Mouse (Mus musculus) thymus, postnatal 36 days (tissue): ENCODE data around the gene Fbxw4.

Experiments used
- DNase-seq, 2 experiments: peaks; one replicate each; pipeline ENCODE4 v3.0.0; 2022; ENCODE audit warnings: mixed read lengths in 2 of 2

Gene Fbxw4

GRCm38 (mm10) chr19:45659738-45660502 is at the start of gene Fbxw4:
TSS of gene Fbxw4 (minus strand) at chr19:45660312.
- DNase-seq, result peak; percentile 75 to 79

GRCm38 (mm10) chr19:45708704-45709103 is 48.6 kb upstream of the Fbxw4 start:
- DNase-seq, result no peak

GRCm38 (mm10) chr19:45696281-45696600 is 36.1 kb upstream of the Fbxw4 start:
- no peak for DNase-seq

GRCm38 (mm10) chr19:45695496-45696280 is 35.6 kb upstream of the Fbxw4 start:
- DNase-seq, result no peak

- DNase-seq, result no peak
Observed at GRCm38 (mm10) chr19:45694056-45694455, 33.9 kb upstream of the Fbxw4 start.

- DNase-seq, result no peak
Observed at GRCm38 (mm10) chr19:45692211-45692610, 32.1 kb upstream of the Fbxw4 start.

GRCm38 (mm10) chr19:45691001-45691535 is 31.0 kb upstream of the Fbxw4 start:
- no peak for DNase-seq

GRCm38 (mm10) chr19:45687001-45687400 is 26.9 kb upstream of the Fbxw4 start:
- DNase-seq, result no peak

GRCm38 (mm10) chr19:45683676-45684075 is 23.6 kb upstream of the Fbxw4 start:
- DNase-seq, result peak; percentile 59 to 82

- DNase-seq, result no peak
Observed at GRCm38 (mm10) chr19:45680495-45681130, 20.5 kb upstream of the Fbxw4 start.

GRCm38 (mm10) chr19:45676723-45677269 is 16.7 kb upstream of the Fbxw4 start:
- no peak for DNase-seq

GRCm38 (mm10) chr19:45675720-45676581 is 15.8 kb upstream of the Fbxw4 start:
- no peak for DNase-seq

- DNase-seq, result no peak
Observed at GRCm38 (mm10) chr19:45675196-45675595, 15.1 kb upstream of the Fbxw4 start.

GRCm38 (mm10) chr19:45672971-45673370 is 12.9 kb upstream of the Fbxw4 start:
- no peak for DNase-seq

GRCm38 (mm10) chr19:45668986-45669385 is 8.9 kb upstream of the Fbxw4 start:
- DNase-seq, result no peak

GRCm38 (mm10) chr19:45663851-45664250 is 3.7 kb upstream of the Fbxw4 start:
- DNase-seq, result no peak

GRCm38 (mm10) chr19:45660503-45660790 is 335 bp upstream of the Fbxw4 start:
- no peak for DNase-seq

- DNase-seq, result no peak
Observed at GRCm38 (mm10) chr19:45659301-45659737, 793 bp downstream of the Fbxw4 start.

GRCm38 (mm10) chr19:45658556-45659268 is 1.4 kb downstream of the Fbxw4 start:
- DNase-seq, result no peak

GRCm38 (mm10) chr19:45657828-45658227 is 2.3 kb downstream of the Fbxw4 start:
- DNase-seq, result no peak

- DNase-seq, result no peak
Observed at GRCm38 (mm10) chr19:45656810-45657595, 3.1 kb downstream of the Fbxw4 start.
